Mouse (Mus musculus) liver, embryonic 14.5 days (tissue): ENCODE results near the gene Efna1.

ENCODE experiments used
- CTCF ChIP-seq: IDR thresholded peaks from 2 replicates; pipeline ENCODE4 v1.5.1; 2016; ENCODE audit warnings: antibody characterized with exemption, low read depth, control low read depth
- EP300 ChIP-seq: IDR thresholded peaks from 2 replicates; pipeline ENCODE4 v1.6.1; 2016; ENCODE audit warnings: antibody characterized with exemption, low read depth

- TF ChIP-seq EP300 (no peak), CTCF (no peak)
These were observed 2.8 kb downstream of the Efna1 start for GRCm38 (mm10) chr3:89278107-89278506.
